Mouse (Mus musculus) megakaryocyte, embryonic 14.5 days (primary cell): ENCODE data around the gene Btbd8.

Experiments used
- FLI1 ChIP-seq: IDR thresholded peaks from 2 replicates; pipeline ENCODE4 v1.6.1; 2012; ENCODE audit warnings: low read length, inconsistent platforms, mixed read lengths
- GATA1 ChIP-seq: IDR thresholded peaks from 3 replicates; pipeline ENCODE4 v1.6.1; 2012; ENCODE audit warnings: mixed read lengths, low read length, inconsistent platforms, borderline replicate concordance

GRCm38 (mm10) chr5:107412285-107412684 lies 25.5 kb upstream of the Btbd8 start:
- no peak for TF ChIP-seq GATA1
- TF ChIP-seq FLI1, result no peak
